Mouse (Mus musculus): ENCODE data around the gene Pgc.
A peak's percentile ranks its signal among the peaks of the same experiment; 100 is the strongest.

The Pgc gene

DNA sequence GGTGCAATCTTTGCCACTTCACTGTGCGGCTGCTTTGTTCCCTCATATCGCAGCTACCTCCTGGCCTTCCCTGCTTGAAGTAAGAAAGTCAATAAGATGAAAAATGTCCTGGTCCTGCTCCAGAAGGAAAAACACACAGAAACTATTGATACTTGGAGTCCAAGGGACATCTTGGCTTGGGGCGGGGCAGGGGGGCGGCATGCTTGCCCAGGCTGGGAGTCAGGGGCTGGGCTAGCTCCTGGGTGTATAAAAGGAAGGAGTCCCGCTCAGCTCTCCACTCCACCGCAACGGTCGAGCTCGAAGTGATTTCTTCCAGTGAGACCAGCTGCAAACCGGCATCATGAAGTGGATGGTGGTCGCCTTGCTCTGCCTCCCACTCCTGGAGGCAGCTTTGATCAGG is at the start of gene Pgc:
TSS of gene Pgc (plus strand) at position 277 of the 400 bp plus-strand sequence.
- no peak for DNase-seq (ENCODE audit: low spot score)

DNA sequence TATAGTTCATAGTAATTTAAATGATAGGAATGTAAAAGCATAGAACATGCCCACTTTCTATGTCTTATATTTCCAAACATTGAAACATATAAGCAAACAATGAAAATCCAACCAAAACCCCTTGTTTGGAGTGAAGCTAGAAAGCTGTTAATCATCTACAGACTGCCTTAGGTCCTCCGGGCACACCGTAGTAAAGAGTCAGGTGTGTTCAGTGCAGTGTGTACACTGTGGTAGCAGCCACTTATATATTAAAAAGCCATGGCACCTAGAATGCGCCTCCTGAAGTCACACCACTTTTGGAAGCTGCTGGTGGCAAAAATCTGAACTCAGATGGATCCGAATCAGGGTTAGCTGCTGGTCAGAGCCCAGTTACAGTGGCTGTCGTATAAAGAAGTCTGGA is 48.4 kb upstream of the Pgc start:
- no peak for DNase-seq (ENCODE audit: low spot score)

DNA sequence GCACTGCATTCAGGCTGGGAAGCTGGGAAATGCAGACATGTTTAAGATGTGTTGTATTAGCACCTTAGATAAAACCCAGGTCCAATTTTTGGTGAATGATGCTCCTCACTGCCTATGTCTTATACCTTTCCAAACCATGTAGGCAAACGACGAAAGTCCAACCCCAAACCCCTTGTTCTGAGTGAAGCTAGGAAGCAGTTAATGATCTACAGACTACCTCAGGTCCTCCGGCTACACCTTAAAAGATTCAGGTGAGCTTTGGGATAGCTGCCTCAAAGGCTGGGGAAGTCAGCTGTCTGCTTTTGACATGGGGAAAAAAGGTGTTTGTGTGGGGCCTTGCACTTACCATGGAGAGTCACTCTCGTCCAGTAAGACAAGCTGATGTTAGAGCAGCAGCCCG is 47.9 kb upstream of the Pgc start:
- DNase-seq (ENCODE audit: low spot score) = no peak

DNA sequence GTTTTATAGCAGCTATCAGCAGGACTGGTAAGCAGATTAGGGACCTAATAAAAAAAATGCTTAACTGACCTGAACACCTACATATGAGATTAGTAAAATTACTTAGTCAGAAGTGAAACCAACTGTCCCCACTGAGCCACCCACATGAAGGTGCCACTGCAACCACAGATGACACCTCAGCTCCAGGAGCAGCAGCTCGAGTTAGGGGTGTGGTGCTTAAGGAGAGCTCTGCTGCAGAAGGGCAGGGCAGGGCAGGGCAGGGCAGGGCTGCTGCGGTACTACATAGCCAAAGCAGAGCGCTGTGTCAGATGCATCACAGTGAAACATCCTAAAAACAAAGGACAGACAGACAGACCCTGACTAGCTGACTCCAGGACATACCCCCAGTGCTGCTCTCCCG is 43.8 kb upstream of the Pgc start:
- DNase-seq (ENCODE audit: low spot score) = no peak

DNA sequence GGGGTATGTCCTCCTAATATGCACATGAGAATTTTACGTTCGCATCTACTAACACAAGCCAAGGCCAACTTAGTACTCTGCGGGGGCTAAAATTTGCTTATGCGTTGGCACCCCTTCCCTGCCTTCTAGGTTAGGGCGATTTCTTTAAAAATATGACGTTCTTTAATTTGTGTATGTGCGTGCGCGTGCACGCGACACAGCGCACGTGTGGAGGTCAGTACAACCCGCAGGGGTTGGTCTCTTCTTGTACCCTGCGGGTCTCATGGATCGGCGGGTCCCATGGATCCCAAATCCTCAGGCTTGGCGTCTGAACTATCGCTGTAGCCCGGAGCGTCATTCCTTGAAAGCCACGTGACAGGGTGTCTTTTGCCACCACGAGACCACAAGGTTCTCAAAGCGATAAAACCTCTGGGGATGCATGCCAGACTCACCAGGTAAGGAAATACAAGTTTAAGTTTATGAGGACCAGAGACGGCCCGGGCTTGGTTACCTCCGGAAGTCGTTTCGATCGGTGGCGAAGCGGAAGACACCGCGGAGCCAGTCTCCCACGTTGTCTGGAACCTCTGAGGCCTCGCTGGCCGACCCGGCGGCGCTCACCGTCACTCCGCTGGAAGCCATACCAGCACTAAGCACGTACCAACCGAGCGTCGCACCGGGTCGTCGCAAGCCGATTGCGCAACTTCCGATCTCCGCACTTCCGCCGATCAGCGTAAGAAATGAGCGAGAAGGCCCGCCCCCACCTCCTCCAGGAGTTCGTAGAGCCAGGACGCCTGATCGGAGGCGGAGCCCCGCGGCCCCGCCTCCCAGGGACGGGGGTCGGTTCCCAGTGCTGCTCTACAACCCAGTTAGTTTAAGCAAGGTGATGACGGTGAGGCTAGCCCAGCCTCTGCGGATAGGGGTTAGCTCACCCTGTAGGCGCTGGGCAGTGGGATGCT is 39.0 kb upstream of the Pgc start:
- DNase-seq (ENCODE audit: low spot score) = peak; percentile 97

DNA sequence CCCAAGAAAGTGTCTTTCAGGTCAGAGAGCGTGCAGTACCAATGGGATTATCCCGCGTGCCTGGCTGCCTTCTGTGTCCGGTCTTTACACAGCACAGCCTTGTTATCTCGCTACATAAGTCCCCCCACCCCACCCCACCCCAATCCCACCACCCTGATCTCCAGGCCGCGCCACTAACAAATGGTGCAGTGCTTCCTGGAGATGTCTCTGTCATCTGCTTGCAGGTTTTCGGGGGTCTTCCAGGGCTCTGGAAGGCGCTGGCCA is 38.4 kb upstream of the Pgc start, which contains the start of gene Tomm6:
TSS of gene Tomm6 (minus strand) at position 43 of the 264 bp plus-strand sequence.
- no peak for DNase-seq (ENCODE audit: low spot score)

DNA sequence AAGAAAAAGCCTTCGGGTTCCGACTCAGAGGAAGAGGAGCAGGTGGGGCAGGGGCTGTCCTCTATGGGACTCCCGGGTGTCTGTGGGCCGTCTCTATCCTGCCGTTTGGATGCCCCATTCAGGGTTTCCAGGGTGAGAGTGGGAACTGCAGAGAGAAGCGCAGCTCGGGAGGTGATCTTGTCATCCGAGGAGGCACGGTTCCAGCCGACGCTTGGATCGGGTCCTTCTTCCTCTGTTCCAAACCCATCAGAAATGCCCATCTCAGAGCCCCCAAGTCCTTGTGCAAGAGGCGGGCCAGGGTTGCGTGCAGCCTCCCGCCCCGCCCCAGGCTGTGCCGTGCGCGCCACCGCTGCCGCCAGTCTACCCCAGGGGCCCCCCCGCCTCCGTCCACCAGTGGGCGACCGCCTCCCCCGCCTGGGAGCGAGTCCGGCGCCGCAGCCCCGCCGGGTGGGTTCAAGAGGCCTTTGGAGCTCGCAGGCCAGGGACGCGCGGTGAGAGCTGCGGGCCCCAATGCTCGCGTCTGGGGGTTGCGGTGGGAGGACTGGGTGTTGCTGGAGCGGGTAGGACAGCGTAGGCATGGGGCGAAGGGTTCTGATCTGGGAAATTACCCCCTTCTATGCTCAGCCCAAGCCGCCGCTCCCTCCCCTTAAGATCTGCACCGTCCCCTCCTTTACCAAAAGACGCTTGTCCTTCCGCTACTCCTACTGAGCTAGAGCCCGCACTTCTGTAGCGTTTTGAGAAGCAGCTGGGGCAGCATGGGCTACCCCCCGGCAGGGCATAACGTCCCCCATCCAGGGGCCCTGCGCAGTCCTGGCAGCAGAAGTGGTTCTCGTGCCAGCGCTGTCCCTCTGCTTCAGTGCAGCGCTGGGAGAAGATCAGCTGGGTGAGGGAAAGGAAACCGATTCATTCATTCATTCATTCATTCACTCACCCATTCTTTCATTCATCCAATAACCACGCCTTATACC is 37.8 kb upstream of the Pgc start, which contains the start of gene Frs3:
TSS of gene Frs3 (plus strand) at position 423 of the 968 bp plus-strand sequence.
- peak; percentile 50 for DNase-seq (ENCODE audit: low spot score)

DNA sequence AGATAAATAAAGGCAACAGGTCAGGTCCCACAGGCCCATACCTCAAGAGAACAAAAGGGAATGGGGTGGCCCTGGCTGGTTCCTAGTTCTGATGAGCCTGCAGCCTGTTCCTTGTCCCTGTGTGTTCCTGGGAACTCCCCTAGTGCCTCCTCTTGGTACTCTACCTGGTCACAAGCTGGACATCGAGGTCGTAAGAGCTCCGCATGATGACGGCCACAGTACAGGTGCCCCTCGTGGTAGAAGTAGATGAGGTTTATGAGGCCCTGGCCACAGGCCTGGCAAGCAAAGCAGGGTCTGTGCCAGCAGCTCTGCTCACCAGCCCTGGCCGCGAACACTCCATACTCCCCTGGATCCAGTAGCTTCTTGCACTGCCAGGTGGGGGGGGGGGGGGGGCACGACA is 36.7 kb upstream of the Pgc start:
- DNase-seq (ENCODE audit: low spot score) = no peak

DNA sequence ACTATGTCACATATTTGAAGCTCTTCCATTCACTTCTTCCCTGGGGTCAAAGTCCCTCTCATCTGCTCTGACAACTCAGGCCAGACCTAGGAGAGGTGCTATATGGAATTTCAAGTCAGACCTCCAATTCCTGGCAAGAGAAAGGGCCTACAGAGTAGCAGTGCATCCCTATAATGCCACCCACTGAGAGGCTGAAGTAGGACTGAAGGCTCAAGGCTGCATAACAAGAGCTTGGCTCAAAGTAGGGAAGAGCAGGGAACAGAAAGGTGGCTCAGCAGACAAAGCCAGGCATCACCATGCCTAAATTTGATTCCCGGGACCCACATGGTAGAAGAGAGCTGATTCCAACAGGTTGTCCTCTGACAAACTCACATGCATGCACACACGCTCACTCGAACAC is 35.0 kb upstream of the Pgc start:
- DNase-seq (ENCODE audit: low spot score) = no peak

DNA sequence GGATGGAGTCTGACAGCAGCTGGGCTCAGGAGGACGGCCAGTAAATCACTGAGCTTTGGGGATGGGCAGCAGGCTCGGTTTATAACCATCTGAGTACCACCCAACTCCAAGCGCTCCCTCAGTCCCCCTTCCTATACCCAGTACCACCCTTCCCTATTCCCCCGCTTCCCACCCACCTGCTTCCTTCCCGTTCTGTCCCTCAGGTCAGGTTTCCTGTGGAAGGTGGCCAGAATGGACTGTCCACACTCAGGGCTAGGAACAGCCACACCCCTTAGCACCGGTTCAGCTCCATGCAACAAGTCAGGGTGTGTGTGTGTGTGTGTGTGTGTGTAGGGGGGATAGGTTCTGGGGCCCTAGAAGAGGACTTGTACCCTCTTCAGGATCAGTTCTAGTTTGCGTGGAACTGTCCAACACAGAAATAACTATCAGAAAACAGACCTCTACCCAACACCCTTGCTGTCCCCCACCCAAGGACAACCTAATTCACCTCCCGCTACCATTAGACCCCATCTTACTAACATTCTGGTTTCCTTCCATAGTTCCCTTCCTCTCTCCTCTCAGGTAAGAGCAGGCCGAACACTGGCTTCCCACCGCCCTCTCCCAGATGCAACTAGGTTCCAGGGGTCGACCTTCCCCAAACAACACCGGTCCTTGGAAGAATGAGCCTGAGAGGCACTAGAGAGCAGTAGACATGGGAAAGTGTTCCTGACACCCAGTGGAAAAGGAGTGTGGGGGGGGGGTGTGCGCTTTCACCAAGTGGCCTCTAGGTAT is 32.8 kb upstream of the Pgc start:
- no peak for DNase-seq (ENCODE audit: low spot score)

DNA sequence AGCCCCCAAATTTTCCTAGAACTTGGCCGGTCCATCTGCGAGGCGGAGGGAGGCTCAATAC is 32.4 kb upstream of the Pgc start, which contains the start of gene Gm21981:
TSS of gene Gm21981 (minus strand) at position 14 of the 61 bp plus-strand sequence.
- DNase-seq (ENCODE audit: low spot score) = no peak

DNA sequence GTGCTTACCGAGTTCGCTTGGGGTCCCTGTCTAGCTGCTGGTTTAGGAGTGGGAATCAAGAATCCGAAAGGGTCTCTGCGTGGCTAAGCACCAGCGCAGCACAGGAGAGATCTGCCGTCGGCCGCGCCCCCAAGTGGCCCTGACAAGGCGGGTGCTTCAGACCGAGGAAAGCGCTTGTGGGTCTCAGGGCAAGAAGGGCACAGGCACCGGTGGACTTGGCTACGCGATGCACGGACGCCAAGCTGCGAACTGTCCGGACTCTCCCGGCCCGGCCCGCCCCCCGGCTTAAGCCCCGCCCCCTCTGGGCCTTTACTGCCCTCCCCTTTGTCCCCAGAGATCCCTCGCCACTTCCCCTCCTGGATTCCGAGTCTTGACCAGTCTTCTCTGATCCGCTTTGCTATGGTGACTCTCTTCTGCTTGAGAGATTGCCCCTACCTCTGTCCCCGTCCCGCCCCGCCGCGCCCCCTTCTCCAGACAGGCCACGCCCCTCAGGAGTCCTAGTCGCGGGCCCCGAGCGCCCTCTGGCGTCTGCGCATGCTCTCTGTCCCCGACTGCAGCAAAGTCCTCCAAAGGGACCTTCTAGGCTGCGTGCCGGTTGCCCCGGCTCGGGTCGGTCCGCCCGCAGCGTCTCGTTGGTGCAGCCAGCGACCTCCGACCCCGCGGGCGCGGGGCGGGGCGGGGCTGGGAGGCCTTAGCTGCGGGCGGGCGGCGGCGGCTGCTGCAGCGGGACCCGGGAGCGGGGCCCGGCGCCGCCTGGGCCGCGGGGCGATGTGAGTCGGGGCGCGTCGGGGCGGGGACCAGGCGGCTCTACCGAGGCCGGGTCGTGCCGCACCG is 31.9 kb upstream of the Pgc start, which contains the start of gene Prickle4:
TSS of gene Prickle4 (minus strand) at position 234 of the 834 bp plus-strand sequence.
- peak; percentile 97 for DNase-seq (ENCODE audit: low spot score)

DNA sequence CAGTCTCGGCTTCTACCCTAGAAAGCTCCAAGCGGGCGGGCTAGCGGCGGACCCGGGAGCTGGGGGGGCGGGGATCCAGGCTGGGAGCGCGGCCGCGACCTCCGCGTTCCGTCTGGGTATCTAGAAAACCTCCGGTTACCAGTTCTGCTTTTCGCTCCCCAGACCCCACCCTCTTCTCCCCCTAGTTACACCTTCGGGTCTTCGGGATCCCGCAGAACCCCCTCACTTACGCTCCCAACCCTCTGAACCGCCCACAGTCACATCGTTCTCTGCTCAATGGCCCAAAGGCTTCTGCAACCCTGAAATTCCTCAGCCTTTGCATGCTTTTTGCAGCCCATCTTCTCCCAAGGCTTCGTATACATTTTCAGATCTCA is 31.3 kb upstream of the Pgc start:
- DNase-seq (ENCODE audit: low spot score) = no peak

DNA sequence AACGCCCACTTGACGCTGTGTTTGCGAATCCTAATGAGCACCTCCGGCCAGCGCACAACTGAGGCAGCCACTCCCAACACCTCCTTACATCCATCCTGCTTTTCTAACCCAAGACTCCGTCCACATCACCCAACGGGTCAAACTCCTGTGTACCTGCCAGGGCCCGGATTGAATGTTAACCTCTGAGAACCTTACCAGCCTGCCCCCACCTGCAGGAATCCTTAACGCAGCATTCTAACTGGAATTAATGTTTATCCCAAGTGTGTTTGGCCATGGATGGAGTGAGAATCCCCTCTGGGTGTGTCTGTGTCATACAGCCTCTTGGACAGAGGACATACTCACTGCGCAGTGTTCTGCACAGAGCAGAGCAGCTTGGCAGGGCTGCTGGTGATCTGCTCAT is 28.5 kb upstream of the Pgc start:
- no peak for DNase-seq (ENCODE audit: low spot score)

DNA sequence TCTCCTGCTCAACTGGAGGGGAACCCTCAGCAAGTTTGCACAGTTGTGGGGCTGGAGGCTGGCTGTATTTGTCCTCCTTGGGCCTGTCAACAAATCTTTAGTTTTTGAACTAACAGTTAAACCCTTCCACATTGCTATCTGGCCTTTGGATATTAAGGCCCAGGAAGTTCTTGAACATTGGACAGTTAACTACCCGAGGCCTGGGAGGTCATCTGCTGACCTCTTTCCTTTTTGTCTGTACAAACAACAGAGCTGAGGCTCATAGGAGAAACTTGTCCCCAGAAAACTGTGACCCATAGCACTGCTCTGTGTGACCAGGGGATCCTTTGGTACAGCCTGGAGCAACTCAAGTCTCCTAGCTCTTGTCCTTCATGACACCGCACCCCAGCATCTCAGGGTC is 27.6 kb upstream of the Pgc start:
- DNase-seq (ENCODE audit: low spot score) = no peak

DNA sequence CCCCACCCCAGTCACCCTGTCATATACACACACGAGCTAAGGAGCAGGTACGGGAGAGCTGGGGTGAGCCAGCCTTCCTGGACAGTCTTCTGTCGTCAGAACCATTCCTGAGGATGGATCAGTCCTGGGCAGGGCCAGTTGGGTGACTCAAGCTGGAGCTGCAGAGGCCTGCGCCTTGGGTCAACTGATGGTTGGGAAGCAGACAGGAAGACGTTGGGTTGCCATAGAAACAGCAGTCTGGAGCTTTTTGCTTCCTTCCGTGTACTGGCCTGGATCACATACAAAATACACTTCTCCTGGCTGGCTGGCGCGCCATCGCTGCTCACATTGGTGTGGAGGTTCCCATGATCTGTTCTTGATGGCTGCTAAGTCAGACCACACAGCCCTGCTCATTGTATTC is 24.8 kb upstream of the Pgc start:
- DNase-seq (ENCODE audit: low spot score) = no peak

DNA sequence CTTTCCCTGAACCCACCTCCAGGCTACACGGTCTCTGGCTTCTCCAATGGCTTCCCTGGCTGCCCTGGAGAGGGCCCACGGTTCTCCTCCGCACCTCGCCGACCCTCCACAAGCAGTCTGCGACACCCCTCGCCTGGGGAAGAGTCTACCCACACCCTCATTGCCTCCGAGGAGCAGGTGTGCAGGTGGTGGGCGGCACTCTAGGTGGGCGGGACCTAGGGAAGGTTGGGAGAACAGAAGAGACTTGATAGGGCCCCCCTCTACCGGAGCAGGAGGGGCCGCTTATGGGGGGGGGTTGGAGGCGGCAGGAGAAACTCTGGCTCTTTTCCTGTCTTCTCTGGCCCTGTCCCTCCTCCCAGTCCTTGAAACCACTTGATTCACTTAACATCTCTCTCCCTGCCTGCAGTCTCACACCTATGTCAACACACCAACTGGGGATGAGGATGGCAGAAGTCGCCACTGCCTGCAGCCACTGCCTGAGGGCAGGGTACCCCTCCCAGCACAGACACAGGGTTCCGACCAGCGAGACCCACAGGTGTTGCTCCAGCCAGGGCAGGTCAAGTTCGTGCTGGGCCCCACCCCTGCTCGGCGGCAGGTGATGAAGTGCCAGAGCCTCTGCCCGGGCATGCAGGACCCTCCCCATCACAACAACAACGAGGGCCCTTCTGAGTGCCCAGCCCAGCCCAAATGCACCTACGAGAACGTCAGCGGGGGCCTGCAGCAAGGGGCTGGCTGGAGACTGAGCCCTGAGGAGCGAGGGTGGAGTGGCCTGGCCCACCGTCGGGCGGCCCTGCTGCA is 23.9 kb upstream of the Pgc start:
- DNase-seq (ENCODE audit: low spot score) = no peak

DNA sequence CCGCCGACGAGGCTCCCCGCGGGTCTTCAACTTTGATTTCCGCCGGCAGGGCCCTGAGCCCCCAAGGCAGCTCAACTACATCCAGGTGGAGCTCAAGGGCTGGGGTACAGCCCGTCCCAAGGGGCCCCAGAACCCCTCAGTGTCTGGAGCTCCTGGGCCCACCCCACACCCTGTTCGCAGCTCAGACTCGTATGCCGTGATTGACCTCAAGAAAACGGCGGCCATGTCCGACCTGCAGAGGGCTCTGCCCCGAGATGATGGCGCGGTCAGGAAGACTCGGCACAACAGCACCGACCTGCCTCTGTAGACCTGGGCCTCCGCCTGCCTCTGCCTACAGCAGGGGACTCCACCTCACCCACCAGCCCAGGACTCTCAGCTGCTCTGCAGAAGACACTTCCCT is 23.1 kb upstream of the Pgc start:
- no peak for DNase-seq (ENCODE audit: low spot score)

DNA sequence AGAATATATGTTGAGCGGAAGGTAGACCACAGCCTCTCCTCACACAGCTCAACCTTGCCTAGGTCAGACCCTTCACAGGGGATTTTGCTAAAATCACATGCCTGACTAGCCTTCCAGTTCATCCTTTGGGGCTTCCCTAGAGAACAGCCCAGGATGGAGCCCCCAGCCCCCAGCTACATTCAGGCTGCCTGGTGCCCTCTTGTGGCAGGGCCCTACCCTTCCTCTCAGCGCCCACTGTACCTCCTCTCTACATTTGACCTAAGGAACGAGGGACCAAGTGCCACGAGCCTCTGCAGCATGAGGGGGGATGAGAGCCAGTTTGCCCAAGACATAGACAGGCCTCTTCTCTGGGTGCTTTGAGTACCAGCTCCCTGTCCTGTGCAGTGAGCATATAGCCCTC is 21.9 kb upstream of the Pgc start:
- DNase-seq (ENCODE audit: low spot score) = no peak

DNA sequence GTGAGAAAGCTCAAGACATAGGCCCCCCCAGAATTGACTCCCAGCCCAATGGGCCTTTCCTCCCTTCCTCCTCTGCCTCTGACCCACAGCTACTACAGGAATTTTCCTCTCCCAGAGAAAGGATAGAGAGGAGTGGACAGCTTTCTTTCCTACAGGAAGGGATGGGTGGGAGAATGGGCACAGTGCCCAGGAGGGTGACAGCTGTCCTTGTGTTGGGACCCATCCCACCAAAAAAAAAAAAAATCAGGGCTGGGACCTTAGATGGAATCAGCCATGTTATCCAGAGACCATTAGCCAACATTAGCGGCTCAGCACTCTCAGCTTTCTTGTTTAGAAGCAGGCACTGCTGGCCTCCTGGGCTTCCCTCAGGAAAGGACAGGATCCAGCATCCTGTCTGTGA is 20.4 kb upstream of the Pgc start:
- DNase-seq (ENCODE audit: low spot score) = no peak

DNA sequence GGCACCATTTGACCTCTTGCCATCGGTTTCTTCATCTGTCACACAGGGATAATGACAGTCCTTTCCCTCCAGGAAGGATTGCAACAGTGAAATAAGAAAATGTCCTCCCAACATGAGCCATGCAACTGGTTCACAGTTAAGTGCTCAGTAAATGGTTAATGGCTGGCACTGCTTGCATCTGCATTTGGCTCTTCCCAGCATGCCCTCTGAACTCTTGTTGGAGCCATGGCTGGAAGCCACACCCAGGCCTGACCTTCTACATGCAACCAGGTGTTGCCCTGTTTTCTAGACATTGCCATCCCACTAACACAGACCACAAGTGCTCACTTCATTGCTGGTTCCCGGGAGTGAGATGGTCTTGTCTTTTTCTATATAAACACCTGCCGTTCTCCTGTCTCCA is 18.7 kb upstream of the Pgc start:
- DNase-seq (ENCODE audit: low spot score) = peak; percentile 33
